Mouse (Mus musculus): ENCODE results near the gene Negr1. TPM values are rescaled to one million over a fixed set of nuclear protein-coding genes. Genes with fewer than 3 reads are reported as not detected.

Gene Negr1
- total RNA-seq, 2 experiments from 2014 or later, result 0.61 to 1.4 TPM

GRCm38 (mm10) chr3:156796061-156796691, 234.6 kb downstream of the Negr1 start:
- no peak for DNase-seq

- no peak for DNase-seq
Measured at GRCm38 (mm10) chr3:156799228-156799627, 237.6 kb downstream of the Negr1 start.

- no peak for DNase-seq
Measured at GRCm38 (mm10) chr3:156809836-156810235, 248.2 kb downstream of the Negr1 start.

GRCm38 (mm10) chr3:156816938-156817337, 255.3 kb downstream of the Negr1 start:
- DNase-seq, result no peak

- DNase-seq, result no peak
Measured at GRCm38 (mm10) chr3:156817452-156817851, 255.9 kb downstream of the Negr1 start.

GRCm38 (mm10) chr3:156823039-156823438, 261.4 kb downstream of the Negr1 start:
- DNase-seq, result no peak

- DNase-seq, result no peak
Measured at GRCm38 (mm10) chr3:156833920-156834319, 272.3 kb downstream of the Negr1 start.

GRCm38 (mm10) chr3:156838550-156838949, 277.0 kb downstream of the Negr1 start:
- DNase-seq, result no peak

- DNase-seq, result no peak
Measured at GRCm38 (mm10) chr3:156848385-156848784, 286.8 kb downstream of the Negr1 start.

- no peak for DNase-seq
Measured at GRCm38 (mm10) chr3:156851921-156852320, 290.3 kb downstream of the Negr1 start.

GRCm38 (mm10) chr3:156870239-156870921, 308.8 kb downstream of the Negr1 start:
- DNase-seq, result no peak

- no peak for DNase-seq
Measured at GRCm38 (mm10) chr3:156870922-156871257, 309.3 kb downstream of the Negr1 start.

GRCm38 (mm10) chr3:156871641-156872196, 310.1 kb downstream of the Negr1 start:
- no peak for DNase-seq

- DNase-seq, result no peak
Measured at GRCm38 (mm10) chr3:156876551-156876950, 315.0 kb downstream of the Negr1 start.

- no peak for DNase-seq
Measured at GRCm38 (mm10) chr3:156882129-156882528, 320.5 kb downstream of the Negr1 start.

- no peak for DNase-seq
Measured at GRCm38 (mm10) chr3:156883873-156884272, 322.3 kb downstream of the Negr1 start.

- DNase-seq, result no peak
Measured at GRCm38 (mm10) chr3:156885689-156886088, 324.1 kb downstream of the Negr1 start.

GRCm38 (mm10) chr3:156886915-156887314, 325.3 kb downstream of the Negr1 start:
- no peak for DNase-seq

- no peak for DNase-seq
Measured at GRCm38 (mm10) chr3:156890986-156891385, 329.4 kb downstream of the Negr1 start.

GRCm38 (mm10) chr3:156895322-156895721, 333.7 kb downstream of the Negr1 start:
- no peak for DNase-seq

- no peak for DNase-seq
Measured at GRCm38 (mm10) chr3:156896106-156896505, 334.5 kb downstream of the Negr1 start.

GRCm38 (mm10) chr3:156896552-156896951, 335.0 kb downstream of the Negr1 start:
- no peak for DNase-seq

GRCm38 (mm10) chr3:156901140-156901539, 339.5 kb downstream of the Negr1 start:
- DNase-seq, result no peak

All from heart, postnatal 4 days (tissue).